Mouse (Mus musculus) megakaryocyte, embryonic 14.5 days (primary cell): ENCODE data around the gene Ptprm.

Experiments used
- FLI1 ChIP-seq: IDR thresholded peaks from 2 replicates; pipeline ENCODE4 v1.6.1; 2012; ENCODE audit warnings: low read length, inconsistent platforms, mixed read lengths
- GATA1 ChIP-seq: IDR thresholded peaks from 3 replicates; pipeline ENCODE4 v1.6.1; 2012; ENCODE audit warnings: mixed read lengths, low read length, inconsistent platforms, borderline replicate concordance

- TF ChIP-seq FLI1 (no peak), GATA1 (no peak)
Observed at GRCm38 (mm10) chr17:66813346-66813745, 540.9 kb downstream of the Ptprm start.
